Mouse (Mus musculus): Measurements from ENCODE around the gene Unk.

Gene Unk

DNA sequence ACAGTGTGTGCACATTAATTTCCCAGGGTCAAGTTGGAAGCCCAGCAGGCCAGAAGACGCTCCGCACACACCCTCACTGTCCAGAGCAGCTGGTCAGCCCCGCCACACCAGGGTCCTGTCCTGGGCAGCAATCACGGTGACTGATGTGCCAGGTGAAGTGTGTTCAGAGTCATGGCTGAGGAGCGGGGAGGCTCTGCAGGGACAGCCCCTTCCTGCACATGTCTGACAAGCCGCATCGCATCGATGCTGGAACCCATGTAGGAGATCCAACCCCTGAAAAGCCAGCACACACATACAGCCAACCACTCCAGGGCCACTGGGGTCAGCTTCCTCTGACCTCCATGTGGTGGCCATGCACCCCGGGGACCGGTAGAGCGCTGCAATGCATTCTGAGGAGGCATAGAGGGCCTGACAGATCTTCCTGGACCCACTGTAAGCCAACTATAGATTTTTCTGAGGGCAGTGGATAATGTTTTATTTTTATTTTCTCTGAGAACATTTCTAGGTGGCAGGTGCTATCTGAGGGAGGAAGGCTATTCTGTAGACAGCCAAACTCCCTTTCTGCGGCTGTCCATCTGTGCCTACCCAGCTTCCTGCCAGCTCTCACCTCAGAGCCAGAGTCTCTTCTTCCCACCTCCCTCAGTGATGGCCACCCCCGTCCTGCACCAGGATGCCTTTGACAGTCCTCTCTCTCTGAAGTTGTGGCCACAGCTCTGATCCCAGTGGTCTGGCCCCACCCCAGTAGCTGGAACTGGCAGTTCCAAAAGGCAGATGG is 31.7 kb downstream of the Unk start:
- DNase-seq (ENCODE audit: low spot score in 2 of 2) = no peak

DNA sequence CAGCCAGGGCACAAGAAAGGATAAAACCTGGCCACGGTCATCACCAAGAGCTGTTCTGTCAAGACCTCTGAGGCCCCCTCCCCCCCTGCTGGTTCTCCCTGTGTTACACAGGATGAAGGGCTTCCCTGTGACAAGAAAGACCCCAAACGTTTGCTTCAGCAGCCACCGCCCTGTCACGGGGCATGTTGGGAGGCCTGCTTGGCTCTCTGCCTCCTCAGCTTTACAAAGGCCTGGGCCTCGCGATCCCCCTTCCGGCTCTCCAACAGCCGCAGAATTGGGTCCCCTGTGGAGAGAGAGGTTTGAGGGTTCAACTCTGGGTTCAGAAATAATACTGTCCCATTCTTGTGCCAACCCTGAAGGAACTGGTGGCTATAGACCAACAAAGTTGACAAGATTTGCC is 32.4 kb downstream of the Unk start:
- no peak for DNase-seq (ENCODE audit: low spot score in 2 of 2)

DNA sequence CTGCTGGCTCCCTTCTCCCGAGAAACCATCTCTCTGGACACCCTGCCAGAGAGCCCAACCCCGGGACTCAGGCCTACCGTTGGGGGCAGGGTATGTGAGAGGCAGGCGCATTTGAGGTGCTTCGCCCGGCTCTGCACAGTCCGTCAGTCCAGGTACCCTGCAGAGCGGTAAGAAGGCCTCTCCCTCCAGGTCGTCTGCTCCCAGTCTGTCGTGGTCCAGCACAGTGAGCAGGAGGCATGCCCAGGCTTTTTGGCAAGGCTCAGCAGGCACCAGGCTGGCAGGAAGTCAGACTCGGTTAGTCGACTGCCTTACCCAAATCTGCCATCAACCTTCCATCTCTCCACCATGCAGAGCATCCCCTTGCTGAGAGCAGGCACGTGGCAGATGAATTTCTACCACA is 33.4 kb downstream of the Unk start:
- DNase-seq (ENCODE audit: low spot score in 2 of 2) = peak in 1 of 2 experiments; percentile 16

DNA sequence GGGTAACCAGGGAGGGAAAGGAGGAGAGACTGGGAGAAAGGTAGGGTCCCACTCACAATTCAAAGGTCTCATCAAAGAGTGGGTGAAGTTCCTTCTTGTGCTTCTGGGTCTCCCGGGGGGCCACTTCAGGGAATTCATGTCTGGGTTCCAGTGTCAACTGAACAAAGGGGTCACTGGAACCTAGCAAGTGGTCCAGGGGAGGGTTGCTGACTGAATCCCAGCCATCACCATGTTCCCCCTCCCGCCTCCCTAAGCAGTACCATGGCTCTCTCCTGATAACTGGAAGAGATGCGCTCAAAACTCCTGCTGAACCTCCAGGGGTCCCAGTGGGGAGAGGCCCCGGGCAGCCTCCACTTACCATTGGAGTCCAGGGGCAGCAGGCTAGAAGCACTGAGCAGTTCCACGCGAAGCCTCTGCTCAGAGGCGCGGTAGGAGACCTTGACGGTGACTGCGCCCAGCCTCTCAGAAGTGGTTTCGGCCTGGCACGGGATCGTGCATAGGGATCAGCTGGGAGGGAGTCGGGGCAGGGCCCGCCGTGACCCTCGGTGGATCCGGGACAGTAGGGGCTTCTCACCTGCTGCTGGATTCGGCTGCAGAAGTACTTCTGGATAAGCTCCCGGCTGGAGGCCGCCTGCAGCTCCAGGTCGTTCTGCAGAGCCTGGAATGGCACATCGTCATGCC is 34.2 kb downstream of the Unk start:
- DNase-seq (ENCODE audit: low spot score in 2 of 2) = no peak

DNA sequence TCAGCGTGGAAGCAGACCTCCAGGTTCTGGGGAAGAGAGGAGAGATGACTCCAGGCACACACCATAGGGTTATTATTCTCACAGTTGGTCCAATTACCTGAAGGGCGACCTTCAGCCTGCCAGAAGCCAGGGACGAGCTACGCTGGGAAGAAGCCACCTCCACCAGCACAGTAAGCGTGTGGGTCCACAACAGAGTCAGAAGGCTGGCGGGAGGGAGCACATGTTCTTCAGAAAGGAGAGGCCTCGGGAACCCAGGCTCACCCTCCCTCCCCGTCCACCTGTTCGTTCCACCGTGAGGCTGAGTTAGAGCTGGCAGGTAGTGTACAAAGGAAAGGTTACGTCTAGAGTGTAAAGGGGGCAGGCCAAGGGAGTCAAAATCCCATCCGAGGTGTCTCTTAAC is 35.2 kb downstream of the Unk start:
- DNase-seq (ENCODE audit: low spot score in 2 of 2) = no peak

DNA sequence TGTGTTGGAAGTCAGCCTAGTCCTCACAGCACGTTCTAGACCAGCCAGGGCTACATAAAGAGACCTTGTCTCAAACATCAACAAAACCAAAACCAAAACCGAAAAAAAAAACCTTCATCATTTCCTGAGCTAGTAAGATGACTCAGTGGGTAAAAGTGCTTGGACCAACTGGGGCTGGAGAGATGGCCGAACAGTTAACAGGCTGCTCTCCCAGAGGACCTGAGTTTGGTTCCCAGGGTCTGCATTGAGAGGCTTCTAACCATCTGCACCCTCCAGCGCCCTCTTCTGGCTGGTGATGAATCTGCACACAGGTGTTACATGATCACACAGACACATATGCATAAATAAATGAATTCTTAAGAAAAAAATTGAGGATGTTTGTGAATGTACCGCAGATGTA is 41.4 kb downstream of the Unk start:
- DNase-seq (ENCODE audit: low spot score in 2 of 2) = no peak

DNA sequence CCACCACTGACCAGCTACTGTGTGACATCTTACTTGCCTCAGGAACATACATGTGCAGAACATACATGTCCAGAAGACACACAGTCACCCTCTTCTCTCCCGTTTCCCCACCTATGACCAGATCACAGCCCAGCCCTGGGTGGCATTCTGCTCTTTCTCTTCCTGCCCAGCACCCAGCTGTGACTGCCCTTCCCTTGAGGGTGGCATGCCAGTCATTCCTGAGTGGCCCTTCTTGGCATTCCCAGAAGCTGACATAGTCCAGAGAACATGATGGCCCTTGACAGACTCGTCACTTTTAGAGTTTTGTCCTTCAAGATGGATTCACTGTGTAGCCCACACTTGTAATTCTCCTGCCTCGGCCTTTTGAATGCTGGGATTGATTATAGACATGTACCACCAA is 42.5 kb downstream of the Unk start:
- DNase-seq (ENCODE audit: low spot score in 2 of 2) = no peak

DNA sequence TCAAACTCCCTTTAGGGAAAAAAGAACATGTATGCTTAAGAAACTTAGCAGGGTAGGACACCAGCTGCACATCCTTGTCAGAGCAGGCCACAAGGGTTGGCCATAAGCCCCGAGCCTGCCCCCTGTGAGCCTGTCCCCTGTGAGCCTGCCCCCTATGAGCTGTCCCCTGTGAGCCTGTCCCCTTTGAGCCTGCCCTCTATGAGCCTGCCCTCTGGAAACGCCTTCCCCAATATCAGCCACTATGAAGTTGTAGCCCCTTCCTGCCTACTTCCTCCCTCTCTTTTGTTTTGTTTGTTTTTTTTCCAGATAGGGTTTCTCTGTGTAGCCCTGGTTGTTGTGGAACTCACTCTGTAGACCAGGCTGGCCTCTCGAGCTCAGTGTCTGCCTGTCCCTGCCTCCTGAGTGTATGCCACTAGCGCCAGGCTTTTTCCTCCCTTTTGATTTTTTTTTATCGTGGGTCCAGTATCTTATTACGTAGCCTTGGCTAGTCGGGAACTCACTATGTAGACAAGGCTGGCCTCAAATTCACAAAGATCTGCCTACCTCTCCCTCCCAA is 44.4 kb downstream of the Unk start:
- no peak for DNase-seq (ENCODE audit: low spot score in 2 of 2)

DNA sequence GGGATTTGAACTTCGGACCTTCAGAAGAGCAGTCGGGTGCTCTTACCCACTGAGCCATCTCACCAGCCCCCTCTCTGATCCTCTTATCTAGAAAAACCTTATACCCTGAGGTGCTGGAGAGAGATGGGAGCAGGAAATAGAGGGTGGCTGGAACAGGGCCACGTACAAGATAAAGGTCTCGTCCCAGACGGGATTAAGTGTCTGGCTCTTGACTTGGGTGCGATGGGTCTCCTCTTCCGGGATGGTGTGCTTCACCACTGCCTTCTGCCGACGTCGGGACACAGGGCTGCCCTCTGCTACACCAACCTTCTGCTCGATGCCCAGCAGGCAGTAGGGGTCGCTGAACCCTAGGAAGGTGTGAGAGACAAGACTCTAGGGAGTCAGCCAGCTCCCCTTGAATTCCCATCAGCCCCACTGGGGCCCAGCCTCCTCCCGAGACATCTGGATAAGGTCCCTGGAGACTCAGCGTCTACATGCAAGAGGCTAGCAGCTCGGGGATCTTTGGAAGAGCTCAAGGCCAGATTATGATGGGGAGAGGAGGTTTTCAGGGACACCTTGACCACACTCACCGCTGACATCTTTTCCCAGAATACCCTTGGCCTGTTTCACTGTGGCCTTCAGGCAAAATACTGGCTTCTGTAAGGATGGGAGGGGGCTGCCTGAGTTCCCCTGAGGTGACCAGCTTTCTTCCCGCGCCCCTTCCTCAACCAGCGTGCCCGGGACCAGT is 45.6 kb downstream of the Unk start:
- DNase-seq (ENCODE audit: low spot score in 2 of 2) = no peak

DNA sequence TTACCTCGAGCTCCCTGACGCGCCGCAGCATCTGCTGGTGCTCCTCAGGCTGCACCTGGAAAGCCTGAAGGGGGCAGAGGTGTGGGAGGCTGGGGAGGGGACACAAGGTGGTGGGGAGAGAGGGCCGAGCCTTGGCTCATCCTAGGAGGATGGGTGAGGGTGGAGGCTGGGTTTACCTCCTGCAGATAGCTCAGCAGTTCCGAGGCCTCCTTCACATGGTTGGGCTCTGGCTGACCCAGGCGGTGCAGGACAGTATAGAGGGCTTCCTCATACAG is 46.1 kb downstream of the Unk start:
- DNase-seq (ENCODE audit: low spot score in 2 of 2) = no peak

DNA sequence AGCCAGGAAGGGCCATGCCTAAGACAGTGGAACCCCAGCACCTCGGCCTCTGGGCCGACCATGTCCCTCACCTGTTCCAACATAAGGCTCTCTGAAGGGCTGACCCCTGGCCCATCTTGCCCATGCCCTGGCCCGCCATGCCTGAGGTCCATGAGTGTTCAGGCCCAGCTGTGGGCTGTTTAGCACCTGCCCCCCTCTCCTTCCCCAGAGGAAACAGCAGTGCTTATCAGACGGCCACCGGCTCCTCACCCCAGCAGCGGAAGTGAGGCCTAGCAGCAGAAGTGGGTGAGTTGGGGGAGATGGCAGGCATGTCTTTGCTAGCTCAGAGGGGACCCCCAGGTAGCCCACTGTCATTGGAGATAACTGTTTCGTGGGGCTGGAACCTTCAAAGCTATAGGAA is 46.7 kb downstream of the Unk start:
- no peak for DNase-seq (ENCODE audit: low spot score in 2 of 2)

DNA sequence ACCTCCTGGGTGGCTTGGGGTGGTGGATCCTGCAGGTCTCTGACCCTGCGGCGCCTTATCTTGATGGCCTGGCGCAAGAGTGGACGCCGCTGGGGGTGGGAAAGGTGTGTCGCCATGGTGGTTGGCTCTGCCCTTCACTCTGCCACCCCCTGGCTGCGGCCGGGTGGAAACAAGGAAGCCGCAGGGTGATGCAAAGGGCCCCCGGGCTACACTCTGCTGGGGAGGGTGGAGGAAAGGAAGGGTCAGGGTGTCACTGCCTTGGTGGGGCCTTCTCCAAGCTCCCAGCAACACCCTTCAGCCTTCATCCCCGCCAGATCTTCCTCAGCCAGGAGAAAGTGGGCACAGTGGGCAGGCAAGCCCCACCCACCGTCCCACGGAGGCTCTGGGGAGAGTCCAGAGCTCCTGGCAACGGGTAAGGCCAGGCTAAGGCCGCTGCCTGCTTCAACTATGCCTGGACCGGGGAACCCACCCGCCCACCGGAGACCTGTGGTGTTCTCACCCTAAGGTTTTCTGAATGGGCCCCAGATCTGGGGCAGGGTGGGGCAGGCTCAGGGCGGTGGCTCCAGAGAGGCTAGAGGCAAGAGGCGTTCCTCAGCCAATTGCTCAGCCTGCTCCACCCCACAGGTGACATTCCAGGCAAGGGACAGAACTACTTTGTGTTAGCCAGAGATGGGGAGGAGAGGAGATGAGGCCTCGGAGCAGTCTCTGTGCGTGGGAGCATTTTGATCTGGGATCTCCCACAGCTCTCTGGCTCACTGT is 47.5 kb downstream of the Unk start, which contains the start of gene Unc13d:
Gene Unc13d (minus strand): TSS at position 516 of the 759 bp plus-strand sequence.
- no peak for DNase-seq (ENCODE audit: low spot score in 2 of 2)

DNA sequence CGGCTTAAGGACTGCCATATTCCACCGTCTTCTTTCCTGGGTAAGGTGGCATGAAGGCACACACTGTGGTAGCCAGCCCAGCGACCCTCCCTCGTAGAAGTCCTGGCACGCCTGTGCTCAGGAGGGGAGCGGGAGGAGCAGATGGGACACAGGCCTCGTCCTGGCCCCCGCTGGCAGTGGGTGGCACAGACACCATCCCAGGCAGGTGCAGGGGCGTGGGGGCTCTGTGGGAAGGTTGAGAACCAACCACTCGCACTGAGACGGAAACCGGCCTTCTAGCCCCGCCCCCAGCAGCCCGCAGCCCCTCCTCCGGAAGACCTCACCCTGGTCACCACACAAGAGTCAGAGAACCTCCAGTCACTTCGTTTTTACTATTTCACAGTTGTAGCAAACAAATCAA is 48.1 kb downstream of the Unk start:
- no peak for DNase-seq (ENCODE audit: low spot score in 2 of 2)

DNA sequence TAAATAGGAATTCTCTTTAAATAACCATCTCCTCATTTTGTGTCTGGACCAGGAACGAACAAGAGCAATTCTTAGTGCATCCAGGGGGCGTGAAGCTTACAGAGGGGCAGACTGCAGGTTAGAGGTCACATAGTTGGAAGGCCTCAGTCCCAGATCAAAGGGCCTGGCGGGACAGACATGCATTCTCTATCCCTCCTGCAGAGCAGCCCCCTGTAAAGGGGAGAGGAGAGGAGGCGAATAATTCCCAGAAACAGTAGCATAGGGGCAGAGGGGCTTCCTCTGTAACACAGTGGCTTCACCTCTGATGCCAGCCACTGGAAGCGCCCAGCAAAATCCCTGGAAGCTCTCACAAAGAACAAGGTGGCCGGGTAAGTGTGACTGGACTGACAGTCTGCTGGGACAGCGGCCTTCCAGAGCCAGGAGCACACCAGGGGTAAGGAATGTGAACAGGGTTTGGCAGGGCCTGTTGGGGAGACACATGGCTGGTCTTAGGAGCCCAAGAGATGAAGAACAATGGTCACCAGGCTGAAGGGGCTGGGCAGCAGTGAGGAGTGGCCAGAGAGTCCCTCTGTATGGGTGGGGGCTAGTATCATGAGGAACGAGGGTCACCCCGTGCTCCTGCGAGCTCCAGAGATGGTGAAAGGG is 48.7 kb downstream of the Unk start:
- no peak for DNase-seq (ENCODE audit: low spot score in 2 of 2)

DNA sequence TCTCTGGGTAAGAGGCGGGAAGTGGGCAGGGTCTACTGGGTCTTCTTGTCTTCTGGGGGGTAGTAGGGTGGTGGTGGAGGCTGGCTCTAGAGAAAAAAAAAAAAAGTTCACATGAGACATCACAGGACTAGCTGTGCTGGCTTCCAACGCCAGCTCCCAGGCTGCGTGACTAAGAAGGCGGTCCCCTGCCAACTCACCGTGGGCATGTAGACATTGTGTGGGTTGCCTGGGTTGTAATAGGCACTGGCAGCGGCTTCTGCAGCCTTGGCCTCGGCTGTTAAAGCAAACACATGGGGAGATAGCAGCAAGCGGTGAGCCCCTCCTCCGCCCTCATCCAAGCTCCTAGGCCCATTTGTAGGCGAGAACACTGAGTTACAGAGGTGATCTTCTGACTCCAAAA is 49.4 kb downstream of the Unk start:
- no peak for DNase-seq (ENCODE audit: low spot score in 2 of 2)

DNA sequence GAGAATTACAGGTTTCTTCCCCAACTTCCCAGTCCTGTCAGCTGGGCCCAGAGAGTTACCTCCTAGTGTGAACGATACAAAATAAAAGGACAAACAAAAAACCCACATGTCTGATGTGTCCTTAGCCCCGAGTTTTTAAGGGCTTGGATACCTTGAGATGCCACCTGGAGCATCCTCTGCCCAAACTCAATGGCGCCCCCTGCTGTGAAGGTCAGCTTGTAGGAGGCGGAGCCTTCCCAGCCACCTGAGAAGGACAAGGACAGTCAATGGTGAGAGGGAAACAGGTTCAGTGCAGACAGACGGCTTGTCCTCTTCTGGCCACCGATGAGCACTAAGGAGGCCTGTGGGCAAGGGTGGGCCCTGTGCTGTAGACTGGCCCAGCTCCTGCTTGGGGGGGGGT is 51.0 kb downstream of the Unk start:
- no peak for DNase-seq (ENCODE audit: low spot score in 2 of 2)

DNA sequence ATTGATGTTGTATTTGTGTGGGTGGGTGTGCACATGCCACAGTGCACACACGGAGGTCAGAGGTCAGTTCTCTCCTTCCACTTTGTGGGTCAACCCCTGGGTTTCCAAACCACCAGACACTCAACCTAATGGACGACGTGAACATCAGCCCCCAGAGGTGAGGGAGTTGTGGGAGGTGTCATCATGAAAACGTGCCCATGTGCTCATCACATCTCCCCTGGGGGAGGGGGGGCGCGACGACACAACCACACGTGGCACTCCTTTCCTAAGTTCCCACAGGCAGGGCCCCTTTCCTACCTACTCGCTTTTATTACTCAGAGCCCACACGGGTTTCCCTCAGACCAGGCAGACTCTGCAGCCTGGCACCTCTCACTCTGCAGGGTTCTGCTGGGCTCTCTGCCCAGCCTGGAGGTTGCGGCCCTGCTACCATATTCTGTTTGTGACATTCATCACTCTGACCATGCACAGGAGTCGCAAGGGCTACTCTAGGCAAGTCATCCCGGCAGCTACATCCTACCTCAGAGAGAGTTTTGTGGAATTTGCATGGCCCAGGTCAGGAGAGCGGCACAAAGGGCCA is 53.1 kb downstream of the Unk start:
- no peak for DNase-seq (ENCODE audit: low spot score in 2 of 2)

DNA sequence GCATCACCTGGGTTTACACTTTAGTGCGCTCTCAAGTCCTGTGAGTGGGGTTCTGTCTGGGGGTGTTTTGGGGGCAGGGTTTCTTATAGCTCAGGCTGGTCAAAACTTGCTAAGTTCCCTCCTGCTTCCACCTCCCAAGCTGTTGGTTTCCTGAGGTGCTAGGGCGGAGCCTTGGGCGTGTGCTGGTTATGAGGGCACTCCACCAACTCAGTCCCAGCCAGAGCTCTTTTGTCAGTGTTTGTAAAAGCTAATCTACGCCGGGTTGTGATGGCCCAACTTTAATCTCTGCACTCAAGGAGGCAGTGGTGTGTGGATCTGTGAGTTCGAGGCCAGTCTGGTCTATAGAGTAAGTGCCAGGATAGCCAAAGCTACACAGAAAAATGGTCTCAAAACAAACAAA is 54.0 kb downstream of the Unk start:
- no peak for DNase-seq (ENCODE audit: low spot score in 2 of 2)

DNA sequence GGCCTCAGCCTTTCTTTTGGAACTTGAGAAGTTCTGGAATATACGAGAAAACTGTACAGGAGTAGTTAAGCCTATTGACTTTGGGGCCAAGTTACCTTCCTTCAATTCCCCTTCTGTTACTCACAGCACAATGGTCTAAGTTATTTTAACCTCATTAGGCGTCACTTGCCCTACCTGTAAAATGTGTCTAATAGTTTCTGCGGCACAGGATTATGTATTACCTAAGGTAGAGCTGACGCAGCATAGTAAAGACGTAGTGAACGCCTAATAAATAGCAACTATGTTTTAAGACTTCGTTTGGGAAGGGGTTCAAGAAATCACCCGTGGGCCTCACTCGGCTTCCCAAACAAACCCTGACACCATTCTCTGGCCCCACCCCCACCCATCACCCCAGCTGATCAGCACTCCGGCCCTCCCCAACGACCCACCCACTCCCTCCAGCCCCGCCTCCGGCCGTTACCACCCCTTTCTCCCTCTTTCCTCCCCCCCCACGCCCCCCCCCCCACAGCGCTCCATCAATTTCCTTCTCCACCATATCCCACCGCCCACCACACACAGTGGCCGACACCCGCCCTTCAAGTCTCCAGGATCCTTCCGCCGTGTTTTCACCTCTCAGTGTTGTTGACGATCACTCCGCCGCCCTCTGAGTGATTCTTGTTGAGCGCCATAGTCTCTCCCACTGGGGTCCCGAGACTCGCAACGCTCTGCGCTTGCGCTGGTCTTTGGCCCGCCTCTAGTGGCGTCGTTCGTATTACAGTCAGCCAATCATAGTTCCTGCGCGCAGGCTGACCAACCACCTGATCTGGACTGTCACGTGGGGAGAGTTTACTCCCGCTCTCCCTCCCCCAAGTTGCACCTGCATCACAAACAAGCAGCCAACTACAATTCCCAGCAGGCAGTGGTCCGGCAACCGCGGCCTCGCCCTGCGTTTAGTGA is 56.4 kb downstream of the Unk start, which contains the start of gene Wbp2:
Gene Wbp2 (minus strand): TSS at position 738 of the 936 bp plus-strand sequence.
- peak; percentile 98 to 99 for DNase-seq (ENCODE audit: low spot score in 2 of 2)
